Mouse (Mus musculus): ENCODE measurements around the gene Manbal. TPM values are rescaled to one million over a fixed set of nuclear protein-coding genes. Genes with fewer than 3 reads are reported as not detected.

Manbal gene
- polyA plus RNA-seq, 1 experiment from 2014 or later = 21.8 TPM

DNA sequence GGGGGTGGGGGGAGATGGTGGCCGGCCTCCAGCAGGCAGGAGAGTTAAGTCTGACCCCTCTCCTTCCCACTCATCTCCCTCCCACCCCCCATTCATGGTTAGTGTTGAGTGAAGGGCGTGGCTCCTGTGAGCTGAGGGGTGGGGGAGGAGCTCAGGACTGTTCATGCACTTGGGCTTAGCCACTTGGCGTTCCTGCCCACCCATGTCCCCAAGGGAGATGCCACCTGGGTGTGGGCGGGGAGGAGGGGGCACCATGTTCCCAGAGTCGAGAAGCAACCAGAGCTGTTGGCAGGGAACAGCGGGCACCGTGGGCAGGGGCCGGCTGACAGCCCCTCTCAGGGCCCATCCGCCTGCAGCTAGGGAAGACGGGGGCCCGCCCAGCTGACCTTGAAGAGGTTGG lies 69.1 kb downstream of the Manbal start:
- WGBS (ENCODE audit: insufficient replicate concordance) = 62% methylated on average over 11 of the region's 11 CpGs
- ATAC-seq (ENCODE audit: insufficient read depth) = no peak

GRCm38 (mm10) chr2:157437123-157437522 lies 69.7 kb downstream of the Manbal start:
- Histone ChIP-seq H3K36me3 (replicated peaks) (no peaks in the 10 kb centered on the region), H3K4me2 (no peak overlapping the region), H3K27me3 (no peaks in the 10 kb centered on the region), H3K4me1 (replicated peaks) (peaks cover 6% of the 10 kb centered on the region; the same call in 1 of the 2 replicates), H3K9ac (no peak overlapping the region), H3K4me3 (replicated peaks) (no peak overlapping the region), H3K9me3 (replicated peaks) (no peaks in the 10 kb centered on the region; the same call in 1 of the 2 replicates), H3K27ac (replicated peaks) (no peak overlapping the region)
- no peak for ATAC-seq (ENCODE audit: insufficient read depth)
- 63% methylated on average over 3 of the region's 3 CpGs for WGBS (ENCODE audit: insufficient replicate concordance)

More for the DNA sequence above, 69.1 kb downstream of the Manbal start:
- Histone ChIP-seq H3K36me3 (replicated peaks) (no peaks in the 10 kb centered on the region), H3K9ac (no peak overlapping the region), H3K9me3 (replicated peaks) (no peaks in the 10 kb centered on the region; the same call in 1 of the 2 replicates), H3K4me1 (replicated peaks) (peaks cover 6% of the 10 kb centered on the region; the same call in 1 of the 2 replicates), H3K27me3 (no peaks in the 10 kb centered on the region), H3K4me3 (replicated peaks) (no peak overlapping the region), H3K27ac (replicated peaks) (no peak overlapping the region), H3K4me2 (no peak overlapping the region)

- no peak for ATAC-seq (ENCODE audit: insufficient read depth)
- Histone ChIP-seq H3K4me2 (no peak overlapping the region), H3K4me1 (replicated peaks) (no peaks in the 10 kb centered on the region), H3K27me3 (no peaks in the 10 kb centered on the region), H3K36me3 (replicated peaks) (no peaks in the 10 kb centered on the region), H3K9ac (no peak overlapping the region), H3K9me3 (replicated peaks) (no peaks in the 10 kb centered on the region; the same call in 1 of the 2 replicates), H3K4me3 (replicated peaks) (no peak overlapping the region), H3K27ac (replicated peaks) (no peak overlapping the region)
- WGBS (ENCODE audit: insufficient replicate concordance) = 70% methylated on average over 1 of the region's 1 CpGs
Measured at GRCm38 (mm10) chr2:157441363-157441762, 74.0 kb downstream of the Manbal start.

Other genes with a start within 250 kb of the Manbal start
- 15.2 and 18.1 TPM in 2 replicates for gene Samhd1, start 232.3 kb upstream of the Manbal start, polyA plus RNA-seq (2015; fragmentation: Nextera tagmentation; extraction: Ambion mirVana)
- 19.7 and 20.9 TPM in 2 replicates for gene Rbl1, start 163.1 kb upstream of the Manbal start, polyA plus RNA-seq (2015; fragmentation: Nextera tagmentation; extraction: Ambion mirVana)
- gene Rpn2, start 88.6 kb upstream of the Manbal start, polyA plus RNA-seq (2015; fragmentation: Nextera tagmentation; extraction: Ambion mirVana) = 159 and 170 TPM in 2 replicates
- 0.20 and 0.28 TPM in 2 replicates for gene Mroh8, start 88.0 kb upstream of the Manbal start, polyA plus RNA-seq (2015; fragmentation: Nextera tagmentation; extraction: Ambion mirVana)
- 0.25 TPM in 1 of 2 replicates, not detected in the other for gene Ghrh, start 20.1 kb upstream of the Manbal start, polyA plus RNA-seq (2015; fragmentation: Nextera tagmentation; extraction: Ambion mirVana)
- gene Src, start 50.9 kb downstream of the Manbal start, polyA plus RNA-seq (2015; fragmentation: Nextera tagmentation; extraction: Ambion mirVana) = 1.8 and 2.2 TPM in 2 replicates
- 15.5 and 17.1 TPM in 2 replicates for gene Nnat, start 192.5 kb downstream of the Manbal start, polyA plus RNA-seq (2015; fragmentation: Nextera tagmentation; extraction: Ambion mirVana)
- gene Blcap, start 203.7 kb downstream of the Manbal start, polyA plus RNA-seq (2015; fragmentation: Nextera tagmentation; extraction: Ambion mirVana) = 8.0 and 9.9 TPM in 2 replicates